Mouse (Mus musculus): Measurements from ENCODE around the gene Iqch. TPM values are rescaled to one million over a fixed set of nuclear protein-coding genes. Genes with fewer than 3 reads are reported as not detected.

Iqch gene
- polyA plus RNA-seq, 1 experiment from 2014 or later, result not detected

DNA sequence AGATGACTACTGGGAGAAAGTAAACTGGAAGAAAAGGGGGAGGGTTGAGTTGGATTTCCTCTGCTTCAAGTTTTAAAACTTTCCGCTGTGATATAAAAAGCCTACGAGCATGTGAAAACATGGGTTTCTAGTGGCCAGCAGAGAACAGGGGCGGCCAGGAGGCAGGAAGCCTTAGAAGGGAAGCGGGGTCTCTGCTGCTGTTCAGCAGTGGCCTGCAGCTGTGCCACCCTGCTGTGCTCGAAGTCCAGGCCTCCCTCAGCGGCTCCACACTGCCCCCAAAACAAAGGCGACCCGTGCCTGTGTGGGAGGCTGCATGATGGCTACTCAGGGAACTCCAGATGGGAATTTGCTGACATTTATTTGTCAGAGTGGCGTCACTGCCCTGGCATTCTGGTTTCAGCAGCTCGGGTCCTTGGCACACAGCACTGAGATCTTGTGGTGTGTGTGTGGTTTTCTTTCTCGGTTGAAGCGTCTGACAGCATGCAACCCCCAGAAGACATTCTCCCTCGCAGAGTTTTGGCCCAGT lies 8.6 kb upstream of the Iqch start:
- Histone ChIP-seq H3K4me2 (no peak overlapping the region), H3K4me1 (replicated peaks) (peaks cover 41% of the 10 kb centered on the region), H3K9me3 (replicated peaks) (no peaks in the 10 kb centered on the region), H3K9ac (no peak overlapping the region), H3K36me3 (replicated peaks) (0 out of 2 replicates have a peak, but pooled peaks cover 3% of the 10 kb centered on the region), H3K4me3 (replicated peaks) (no peak overlapping the region), H3K27me3 (no peaks in the 10 kb centered on the region), H3K27ac (replicated peaks) (peak overlapping the region; percentile 53; the same call in 1 of the 2 replicates)
- WGBS (ENCODE audit: insufficient replicate concordance), result 27% methylated on average over 13 of the region's 13 CpGs
- ATAC-seq (ENCODE audit: insufficient read depth), result no peak

- H3K27ac ChIP-seq (replicated peaks), result no peak overlapping the region
- no peak overlapping the region for H3K9ac ChIP-seq
- WGBS (ENCODE audit: insufficient replicate concordance), result 78% methylated on average over 6 of the region's 6 CpGs
- 0 out of 2 replicates have a peak, but pooled peaks cover 3% of the 10 kb centered on the region for H3K36me3 ChIP-seq (replicated peaks)
- no peak for ATAC-seq (ENCODE audit: insufficient read depth)
- no peaks in the 10 kb centered on the region for H3K9me3 ChIP-seq (replicated peaks)
- peaks cover 45% of the 10 kb centered on the region for H3K4me1 ChIP-seq (replicated peaks)
- H3K27me3 ChIP-seq, result no peaks in the 10 kb centered on the region
- no peak overlapping the region for H3K4me3 ChIP-seq (replicated peaks)
- H3K4me2 ChIP-seq, result no peak overlapping the region
These were observed 7.9 kb upstream of the Iqch start for GRCm38 (mm10) chr9:63610231-63610630.

DNA sequence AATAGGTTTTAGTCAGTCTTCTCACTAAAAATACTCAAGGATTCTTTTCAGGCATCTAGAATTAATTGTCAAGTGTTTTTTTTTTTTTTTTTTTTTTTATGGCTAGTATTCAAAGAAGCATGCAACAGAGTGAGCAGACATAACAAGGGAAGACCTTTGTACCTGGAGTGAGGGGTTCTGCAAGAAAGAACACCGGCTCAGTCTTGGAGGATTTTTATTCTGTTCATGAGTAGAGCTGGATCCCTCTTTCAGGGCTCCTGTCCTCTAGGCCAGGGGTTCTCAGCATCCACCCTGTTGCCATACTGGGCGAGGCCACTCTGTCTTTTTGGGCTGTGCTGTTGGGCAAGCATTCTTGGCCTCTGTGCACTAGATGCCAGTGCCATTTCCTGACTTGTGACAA lies 7.5 kb upstream of the Iqch start:
- H3K4me3 ChIP-seq (replicated peaks), result no peak overlapping the region
- no peak for ATAC-seq (ENCODE audit: insufficient read depth)
- no peak overlapping the region for H3K4me2 ChIP-seq
- H3K27ac ChIP-seq (replicated peaks), result no peak overlapping the region
- H3K9me3 ChIP-seq (replicated peaks), result no peaks in the 10 kb centered on the region
- H3K36me3 ChIP-seq (replicated peaks), result 0 out of 2 replicates have a peak, but pooled peaks cover 3% of the 10 kb centered on the region
- peaks cover 47% of the 10 kb centered on the region for H3K4me1 ChIP-seq (replicated peaks)
- H3K27me3 ChIP-seq, result no peaks in the 10 kb centered on the region
- no peak overlapping the region for H3K9ac ChIP-seq
- 77% methylated on average over 2 of the region's 2 CpGs for WGBS (ENCODE audit: insufficient replicate concordance)

DNA sequence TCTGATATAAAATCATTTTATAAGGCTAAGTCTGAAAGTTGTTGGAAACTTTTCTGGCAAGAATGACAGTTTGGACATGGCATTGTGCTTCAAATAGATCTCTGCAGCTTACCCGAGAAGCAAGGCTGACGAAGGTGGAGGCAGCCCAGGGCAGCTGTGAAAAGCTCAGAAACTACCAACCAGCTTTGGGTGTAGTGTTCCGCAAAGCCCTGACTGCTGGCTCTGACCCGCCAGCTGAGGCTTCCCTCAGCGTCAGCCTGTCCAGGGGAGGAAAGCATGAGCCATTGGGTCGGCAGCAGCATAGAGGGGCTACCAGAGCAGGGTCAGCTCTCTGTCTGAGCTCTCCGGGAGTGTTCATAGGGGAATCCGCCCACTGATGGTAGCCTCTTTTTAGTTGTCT lies 7.0 kb upstream of the Iqch start:
- Histone ChIP-seq H3K4me2 (no peak overlapping the region), H3K27me3 (no peaks in the 10 kb centered on the region), H3K9ac (no peak overlapping the region), H3K9me3 (replicated peaks) (no peaks in the 10 kb centered on the region), H3K4me1 (replicated peaks) (peaks cover 46% of the 10 kb centered on the region), H3K36me3 (replicated peaks) (0 out of 2 replicates have a peak, but pooled peaks cover 3% of the 10 kb centered on the region), H3K4me3 (replicated peaks) (no peak overlapping the region), H3K27ac (replicated peaks) (no peak overlapping the region)
- ATAC-seq (ENCODE audit: insufficient read depth), result no peak
- WGBS (ENCODE audit: insufficient replicate concordance), result 80% methylated on average over 8 of the region's 8 CpGs

DNA sequence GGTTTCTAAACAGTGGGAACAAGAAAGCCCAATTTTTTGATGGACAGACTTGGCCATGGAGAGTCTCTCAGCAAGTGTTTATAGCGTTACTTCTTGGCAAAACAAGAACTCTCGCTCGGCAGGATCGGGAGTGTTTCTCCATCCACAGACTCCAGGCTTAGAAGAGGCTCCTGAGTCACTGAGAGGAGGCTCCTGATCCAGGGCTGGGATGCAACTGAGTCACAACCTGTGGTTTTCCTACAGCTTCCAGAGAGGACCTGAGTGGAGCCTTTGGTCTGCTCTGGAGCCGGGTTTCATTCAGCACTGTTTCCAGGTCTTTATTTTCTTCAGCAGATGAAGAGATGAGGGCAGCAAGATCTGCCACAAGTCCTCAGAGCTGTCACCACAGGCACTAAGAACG lies 5.7 kb upstream of the Iqch start:
- H3K36me3 ChIP-seq (replicated peaks), result 0 out of 2 replicates have a peak, but pooled peaks cover 3% of the 10 kb centered on the region
- no peak overlapping the region for H3K4me2 ChIP-seq
- WGBS (ENCODE audit: insufficient replicate concordance), result 77% methylated on average over 6 of the region's 6 CpGs
- H3K9me3 ChIP-seq (replicated peaks), result no peaks in the 10 kb centered on the region
- no peak overlapping the region for H3K9ac ChIP-seq
- no peaks in the 10 kb centered on the region for H3K27me3 ChIP-seq
- ATAC-seq (ENCODE audit: insufficient read depth), result no peak
- H3K4me1 ChIP-seq (replicated peaks), result peaks cover 47% of the 10 kb centered on the region
- no peak overlapping the region for H3K27ac ChIP-seq (replicated peaks)
- no peak overlapping the region for H3K4me3 ChIP-seq (replicated peaks)

DNA sequence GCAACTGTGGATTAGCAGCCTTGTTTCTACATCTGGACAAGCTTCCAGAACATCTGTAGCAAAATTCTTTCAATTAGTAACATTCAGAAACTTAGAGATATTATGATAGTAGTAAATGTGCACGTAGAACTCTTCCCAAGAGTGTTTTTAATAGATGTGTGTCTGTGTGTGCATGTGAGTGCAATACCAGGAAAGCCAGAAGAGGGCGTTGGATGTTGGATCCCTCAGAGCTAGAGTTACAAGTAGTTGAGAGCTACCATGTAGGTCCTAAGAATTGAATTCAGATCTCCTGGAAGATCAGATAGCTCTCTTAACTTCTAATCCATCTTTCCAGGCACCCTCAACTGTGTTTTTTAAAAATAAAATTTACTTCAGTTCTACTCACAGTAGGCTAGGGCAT lies 4.3 kb upstream of the Iqch start:
- H3K4me2 ChIP-seq, result no peak overlapping the region
- no peak overlapping the region for H3K9ac ChIP-seq
- H3K36me3 ChIP-seq (replicated peaks), result 0 out of 2 replicates have a peak, but pooled peaks cover 3% of the 10 kb centered on the region
- peaks cover 48% of the 10 kb centered on the region for H3K4me1 ChIP-seq (replicated peaks)
- WGBS (ENCODE audit: insufficient replicate concordance), result 57% methylated on average over 2 of the region's 2 CpGs
- H3K27me3 ChIP-seq, result no peaks in the 10 kb centered on the region
- H3K9me3 ChIP-seq (replicated peaks), result no peaks in the 10 kb centered on the region
- H3K27ac ChIP-seq (replicated peaks), result no peak overlapping the region
- no peak for ATAC-seq (ENCODE audit: insufficient read depth)
- no peak overlapping the region for H3K4me3 ChIP-seq (replicated peaks)

GRCm38 (mm10) chr9:63603849-63604248 lies 1.6 kb upstream of the Iqch start:
- Histone ChIP-seq H3K27me3 (no peaks in the 10 kb centered on the region), H3K27ac (replicated peaks) (peak overlapping the region; percentile 70), H3K4me2 (peak overlapping the region; percentile 79), H3K36me3 (replicated peaks) (0 out of 2 replicates have a peak, but pooled peaks cover 3% of the 10 kb centered on the region), H3K9ac (peak overlapping the region; percentile 92), H3K4me3 (replicated peaks) (peak overlapping the region; percentile 97), H3K4me1 (replicated peaks) (peaks cover 32% of the 10 kb centered on the region), H3K9me3 (replicated peaks) (no peaks in the 10 kb centered on the region)
- WGBS (ENCODE audit: insufficient replicate concordance), result 21% methylated on average over 6 of the region's 6 CpGs
- no peak for ATAC-seq (ENCODE audit: insufficient read depth)

- no peaks in the 10 kb centered on the region for H3K36me3 ChIP-seq (replicated peaks)
- no peak overlapping the region for H3K4me2 ChIP-seq
- no peak overlapping the region for H3K9ac ChIP-seq
- H3K4me3 ChIP-seq (replicated peaks), result no peak overlapping the region
- no peaks in the 10 kb centered on the region for H3K27me3 ChIP-seq
- no peaks in the 10 kb centered on the region for H3K4me1 ChIP-seq (replicated peaks)
- no peak overlapping the region for H3K27ac ChIP-seq (replicated peaks)
- no peaks in the 10 kb centered on the region for H3K9me3 ChIP-seq (replicated peaks)
- WGBS (ENCODE audit: insufficient replicate concordance), result 70% methylated on average over 9 of the region's 9 CpGs
- ATAC-seq (ENCODE audit: insufficient read depth), result no peak
These were observed 5.6 kb downstream of the Iqch start for GRCm38 (mm10) chr9:63596660-63597059.

GRCm38 (mm10) chr9:63595652-63596051 lies 6.6 kb downstream of the Iqch start:
- Histone ChIP-seq H3K9me3 (replicated peaks) (no peaks in the 10 kb centered on the region), H3K4me2 (no peak overlapping the region), H3K4me1 (replicated peaks) (no peaks in the 10 kb centered on the region), H3K27ac (replicated peaks) (no peak overlapping the region), H3K36me3 (replicated peaks) (no peaks in the 10 kb centered on the region), H3K4me3 (replicated peaks) (no peak overlapping the region), H3K27me3 (no peaks in the 10 kb centered on the region), H3K9ac (no peak overlapping the region)
- 61% methylated on average over 8 of the region's 8 CpGs for WGBS (ENCODE audit: insufficient replicate concordance)
- no peak for ATAC-seq (ENCODE audit: insufficient read depth)

- Histone ChIP-seq H3K4me1 (replicated peaks) (no peaks in the 10 kb centered on the region), H3K27me3 (no peaks in the 10 kb centered on the region), H3K36me3 (replicated peaks) (no peaks in the 10 kb centered on the region), H3K27ac (replicated peaks) (no peak overlapping the region), H3K9ac (no peak overlapping the region), H3K9me3 (replicated peaks) (no peaks in the 10 kb centered on the region), H3K4me2 (no peak overlapping the region), H3K4me3 (replicated peaks) (no peak overlapping the region)
- 84% methylated on average over 1 of the region's 1 CpGs for WGBS (ENCODE audit: insufficient replicate concordance)
- no peak for ATAC-seq (ENCODE audit: insufficient read depth)
These were observed 7.3 kb downstream of the Iqch start for GRCm38 (mm10) chr9:63595032-63595431.

- H3K9me3 ChIP-seq (replicated peaks), result no peaks in the 10 kb centered on the region
- no peaks in the 10 kb centered on the region for H3K4me1 ChIP-seq (replicated peaks)
- no peak for ATAC-seq (ENCODE audit: insufficient read depth)
- H3K9ac ChIP-seq, result no peak overlapping the region
- no peaks in the 10 kb centered on the region for H3K27me3 ChIP-seq
- no peak overlapping the region for H3K4me2 ChIP-seq
- no peak overlapping the region for H3K27ac ChIP-seq (replicated peaks)
- no peaks in the 10 kb centered on the region for H3K36me3 ChIP-seq (replicated peaks)
- 26% methylated on average over 8 of the region's 8 CpGs for WGBS (ENCODE audit: insufficient replicate concordance)
- no peak overlapping the region for H3K4me3 ChIP-seq (replicated peaks)
These were observed 10.5 kb downstream of the Iqch start for GRCm38 (mm10) chr9:63591661-63592256.

- H3K4me3 ChIP-seq (replicated peaks), result no peak overlapping the region
- no peaks in the 10 kb centered on the region for H3K4me1 ChIP-seq (replicated peaks)
- no peaks in the 10 kb centered on the region for H3K27me3 ChIP-seq
- H3K4me2 ChIP-seq, result no peak overlapping the region
- no peak overlapping the region for H3K27ac ChIP-seq (replicated peaks)
- no peaks in the 10 kb centered on the region for H3K36me3 ChIP-seq (replicated peaks)
- no peaks in the 10 kb centered on the region for H3K9me3 ChIP-seq (replicated peaks)
- no peak overlapping the region for H3K9ac ChIP-seq
- no peak for ATAC-seq (ENCODE audit: insufficient read depth)
- 75% methylated on average over 4 of the region's 4 CpGs for WGBS (ENCODE audit: insufficient replicate concordance)
These were observed 11.7 kb downstream of the Iqch start for GRCm38 (mm10) chr9:63590592-63590991.

Data from liver, embryonic 15.5 days (tissue).